Mouse (Mus musculus): ENCODE results near the gene Gm3373. TPM values are rescaled to one million over a fixed set of nuclear protein-coding genes. Genes with fewer than 3 reads are reported as not detected.
"Not testable (repeated sequence)": the region's sequence is repeated elsewhere in the genome, so short reads cannot be mapped to it uniquely, and the experiment has no call there.

Gene Gm3373
- polyA plus RNA-seq (2014; fragmentation: Nextera tagmentation; extraction: Ambion mirVana), result not detected in 2 replicates

- H3K27me3 ChIP-seq (replicated peaks; ENCODE audit: control insufficient read depth, insufficient read depth, low read length); H3K4me3 ChIP-seq (ENCODE audit: low read depth, low read length); H3K36me3 ChIP-seq (ENCODE audit: control insufficient read depth, insufficient read depth, low read length); H3K4me1 ChIP-seq (replicated peaks; ENCODE audit: control insufficient read depth, insufficient read depth, low read length); ATAC-seq (replicated peaks; ENCODE audit: low FRiP score); H3K4me2 ChIP-seq; H3K9ac ChIP-seq (ENCODE audit: low read depth, low read length); H3K9me3 ChIP-seq (ENCODE audit: control insufficient read depth, low read length); H3K27ac ChIP-seq (ENCODE audit: low read depth, low read length); DNase-seq (ENCODE audit: low spot score): not testable (repeated sequence)
- no CpG with 5 or more reads among the region's 37 CpGs for WGBS
These were observed at the start of gene Gm3373 for GRCm38 (mm10) chr14:5741477-5741876. Gene Gm3373, minus strand, starts transcription at chr14:5741577.

- H3K4me2 ChIP-seq; H3K4me1 ChIP-seq (replicated peaks; ENCODE audit: control insufficient read depth, insufficient read depth, low read length); H3K27ac ChIP-seq (ENCODE audit: low read depth, low read length); H3K9ac ChIP-seq (ENCODE audit: low read depth, low read length); H3K9me3 ChIP-seq (ENCODE audit: control insufficient read depth, low read length); H3K36me3 ChIP-seq (ENCODE audit: control insufficient read depth, insufficient read depth, low read length); DNase-seq (ENCODE audit: low spot score); H3K27me3 ChIP-seq (replicated peaks; ENCODE audit: control insufficient read depth, insufficient read depth, low read length); H3K4me3 ChIP-seq (ENCODE audit: low read depth, low read length); ATAC-seq (replicated peaks; ENCODE audit: low FRiP score): not testable (repeated sequence)
- no CpG with 5 or more reads among the region's 2 CpGs for WGBS
These were observed 54.0 kb downstream of the Gm3373 start, which contains the start of gene Gm9603 for GRCm38 (mm10) chr14:5687357-5687756. Gene Gm9603, minus strand, starts transcription at chr14:5687457.

Other genes with a start within 250 kb of the Gm3373 start
- gene Gm3488, start 239.9 kb downstream of the Gm3373 start, polyA plus RNA-seq (2014; fragmentation: Nextera tagmentation; extraction: Ambion mirVana), result 0.16 and 0.18 TPM in 2 replicates
- gene Gm3532, start 203.1 kb downstream of the Gm3373 start, polyA plus RNA-seq (2014; fragmentation: Nextera tagmentation; extraction: Ambion mirVana), result not detected in 2 replicates
- gene Gm8265, start 108.5 kb downstream of the Gm3373 start, polyA plus RNA-seq (2014; fragmentation: Nextera tagmentation; extraction: Ambion mirVana), result not detected in 2 replicates
- gene Gm9603, start 54.1 kb downstream of the Gm3373 start, polyA plus RNA-seq (2014; fragmentation: Nextera tagmentation; extraction: Ambion mirVana), result not detected in 2 replicates
- gene Gm3383, start 66.4 kb upstream of the Gm3373 start, polyA plus RNA-seq (2014; fragmentation: Nextera tagmentation; extraction: Ambion mirVana), result 0.32 TPM in 1 of 2 replicates, not detected in the other
- gene Gm3424, start 88.8 kb upstream of the Gm3373 start, polyA plus RNA-seq (2014; fragmentation: Nextera tagmentation; extraction: Ambion mirVana), result not detected in 2 replicates
- gene Gm8237, start 138.8 kb upstream of the Gm3373 start, polyA plus RNA-seq (2014; fragmentation: Nextera tagmentation; extraction: Ambion mirVana), result 0.16 TPM in 1 of 2 replicates, not detected in the other
- gene Gm3248, start 220.2 kb upstream of the Gm3373 start, polyA plus RNA-seq (2014; fragmentation: Nextera tagmentation; extraction: Ambion mirVana), result 0.08 and 0.29 TPM in 2 replicates
- gene Gm3453, start 237.6 kb upstream of the Gm3373 start, polyA plus RNA-seq (2014; fragmentation: Nextera tagmentation; extraction: Ambion mirVana), result not detected in 2 replicates

Measured in liver, embryonic 11.5 days (tissue).